Mouse (Mus musculus) gastrocnemius, postnatal 10 days (tissue): ENCODE results near the gene Mars. TPM values are rescaled to one million over a fixed set of nuclear protein-coding genes. Genes with fewer than 3 reads are reported as not detected.

ENCODE experiments used
- DNase-seq: peaks from one replicate; pipeline ENCODE4 v3.0.0; 2021; ENCODE audit warnings: mixed read lengths
- total RNA-seq, 2 experiments: library from RNA; stranded (reverse); gene quantifications; 2 replicates each; pipeline ENCODE4 v1.2.3; 2021

The Mars gene
- total RNA-seq, 2 experiments from 2014 or later: 44.5 to 54.8 TPM

GRCm38 (mm10) chr10:127262548-127263398, 48.8 kb downstream of the Mars start, which contains the start of gene Kif5a:
Gene Kif5a, minus strand, starts transcription at chr10:127263348.
- DNase-seq: no peak

GRCm38 (mm10) chr10:127261706-127262547, 49.7 kb downstream of the Mars start:
- no peak for DNase-seq

- no peak for DNase-seq
Measured at GRCm38 (mm10) chr10:127258489-127258888, 53.1 kb downstream of the Mars start.

GRCm38 (mm10) chr10:127257790-127258189, 53.8 kb downstream of the Mars start:
- DNase-seq: no peak

- peak; percentile 60 for DNase-seq
Measured at GRCm38 (mm10) chr10:127255625-127256345, 55.8 kb downstream of the Mars start.

- DNase-seq: no peak
Measured at GRCm38 (mm10) chr10:127250810-127251209, 60.8 kb downstream of the Mars start.

Other genes with a start within 250 kb of the Mars start
- gene Cdk4, start 248.3 kb downstream of the Mars start, total RNA-seq: 100 to 1,000 TPM; 122 to 147 TPM
- gene Tspan31, start 241.5 kb downstream of the Mars start, total RNA-seq: 10 to 100 TPM; 29.7 to 32.0 TPM
- gene Agap2, start 236.5 kb downstream of the Mars start, total RNA-seq: 1 to 10 TPM; 2.7 to 3.4 TPM
- 10 to 100 TPM; 29.4 to 33.9 TPM for gene Os9, start 190.7 kb downstream of the Mars start, total RNA-seq
- gene B4galnt1, start 146.6 kb downstream of the Mars start, total RNA-seq: 1 to 10 TPM; 1.6 to 3.3 TPM
- 1 to 10 TPM; 3.0 to 6.1 TPM for gene Slc26a10, start 131.1 kb downstream of the Mars start, total RNA-seq
- gene Arhgef25, start 121.7 kb downstream of the Mars start, total RNA-seq: 10 to 100 TPM; 16.2 to 26.2 TPM
- gene Dtx3, start 116.1 kb downstream of the Mars start, total RNA-seq: 10 to 100 TPM; 28.8 to 37.6 TPM
- gene Pip4k2c, start 100.2 kb downstream of the Mars start, total RNA-seq: 1 to 10 TPM; 8.5 to 9.6 TPM
- gene Kif5a, start 48.4 kb downstream of the Mars start, total RNA-seq: 1 to 10 TPM; 1.1 to 1.6 TPM
- gene Dctn2, start 45.4 kb downstream of the Mars start, total RNA-seq: 100 to 1,000 TPM; 117 to 120 TPM
- 10 to 100 TPM; 18.7 to 28.9 TPM for gene Mbd6, start 22.8 kb downstream of the Mars start, total RNA-seq
- 1 to 10 TPM; 1.1 to 2.3 TPM for gene Arhgap9, start 10.2 kb upstream of the Mars start, total RNA-seq
- 1 to 10 TPM; 3.3 to 6.8 TPM for gene Gli1, start 30.2 kb upstream of the Mars start, total RNA-seq
- not detected for gene Inhbe, start 42.6 kb upstream of the Mars start, total RNA-seq
- gene Inhbc, start 58.6 kb upstream of the Mars start, total RNA-seq: not detected
- gene R3hdm2, start 68.5 kb upstream of the Mars start, total RNA-seq: 10 to 100 TPM; 92.6 to 93.1 TPM
- 100 to 1,000 TPM; 272 to 307 TPM for gene Stac3, start 189.9 kb upstream of the Mars start, total RNA-seq
- 10 to 100 TPM; 20.5 to 24.2 TPM for gene Ndufa4l2, start 203.2 kb upstream of the Mars start, total RNA-seq
- gene Shmt2, start 210.7 kb upstream of the Mars start, total RNA-seq: 10 to 100 TPM; 30.5 to 33.4 TPM
- 1 to 10 TPM; 1.6 to 1.9 TPM for gene Nxph4, start 222.8 kb upstream of the Mars start, total RNA-seq